Mouse (Mus musculus): ENCODE measurements around the gene Mov10. TPM values are rescaled to one million over a fixed set of nuclear protein-coding genes. Genes with fewer than 3 reads are reported as not detected.
"Not testable (repeated sequence)": the region's sequence is repeated elsewhere in the genome, so short reads cannot be mapped to it uniquely, and the experiment has no call there.

Mov10 gene
- 1 to 10 TPM; 6.2 to 6.3 TPM for total RNA-seq (2021)

DNA sequence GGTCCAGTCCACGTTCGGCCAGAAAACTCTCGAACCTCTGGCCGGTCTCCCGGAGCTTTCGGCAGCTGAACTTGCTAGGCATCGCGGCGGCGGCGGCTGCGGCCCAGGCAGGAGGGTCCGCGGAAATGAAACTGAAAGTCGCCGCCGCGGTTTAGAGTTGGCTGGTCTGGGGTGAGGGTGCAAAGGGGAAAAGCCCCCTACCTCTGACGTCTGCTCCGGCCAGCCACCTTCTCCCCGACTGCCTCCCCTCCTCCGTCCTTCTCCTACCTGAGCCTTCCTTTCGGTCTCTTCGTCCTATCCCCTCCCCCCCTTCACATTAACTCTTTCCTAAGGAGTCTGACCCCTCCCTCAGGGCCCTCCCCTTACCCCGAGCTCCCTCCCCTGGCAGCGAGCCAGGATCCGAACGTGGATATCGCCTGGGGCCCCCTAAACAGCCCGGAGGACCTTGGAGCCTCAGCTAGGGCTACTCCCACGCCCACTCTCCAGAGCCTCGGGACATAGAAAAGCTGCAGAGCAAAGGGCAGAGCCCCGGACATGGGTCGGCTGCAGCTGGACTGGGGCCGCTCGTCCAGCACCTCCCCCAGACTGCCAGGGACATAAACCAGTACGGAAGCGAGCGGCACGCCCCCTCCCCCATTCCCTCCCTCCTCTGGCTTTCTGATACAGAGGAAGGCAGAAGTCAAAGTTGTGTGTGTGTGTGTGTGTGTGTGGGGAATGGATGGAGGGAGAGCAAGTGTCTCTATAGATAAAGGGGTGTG is at the start of gene Mov10:
TSS of gene Mov10 (minus strand) at position 573 of the 758 bp plus-strand sequence.
- DNase-seq (ENCODE audit: low spot score): peak; percentile 49
- intact Hi-C loops (cut with DNase I): loop anchor here (2.0 kb wide), 2 partner anchors 29 to 47 kb away; partner anchors contain the start of genes Capza1, Rhoc and St7l

DNA sequence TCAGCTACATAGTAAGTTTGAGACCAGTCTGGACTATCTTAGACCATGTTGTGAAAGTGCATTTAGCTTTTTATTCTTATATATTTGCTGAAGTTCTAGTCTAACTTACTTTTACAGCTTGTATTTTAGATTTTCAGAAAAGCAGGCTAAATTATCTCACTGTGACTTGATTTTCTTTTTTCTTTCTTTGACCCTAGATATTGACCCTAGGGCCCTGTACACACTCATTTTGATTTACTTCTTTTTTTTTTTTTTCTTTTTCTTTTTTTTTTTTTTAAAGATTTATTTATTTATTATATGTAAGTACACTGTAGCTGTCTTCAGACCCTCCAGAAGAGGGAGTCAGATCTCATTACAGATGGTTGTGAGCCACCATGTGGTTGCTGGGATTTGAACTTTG is 48.3 kb upstream of the Mov10 start:
- intact Hi-C loops (cut with DNase I): loop anchor here (5.0 kb wide), 1 partner anchor 191 kb away; no protein-coding TSS in a partner anchor
- DNase-seq (ENCODE audit: low spot score): not testable (repeated sequence)

DNA sequence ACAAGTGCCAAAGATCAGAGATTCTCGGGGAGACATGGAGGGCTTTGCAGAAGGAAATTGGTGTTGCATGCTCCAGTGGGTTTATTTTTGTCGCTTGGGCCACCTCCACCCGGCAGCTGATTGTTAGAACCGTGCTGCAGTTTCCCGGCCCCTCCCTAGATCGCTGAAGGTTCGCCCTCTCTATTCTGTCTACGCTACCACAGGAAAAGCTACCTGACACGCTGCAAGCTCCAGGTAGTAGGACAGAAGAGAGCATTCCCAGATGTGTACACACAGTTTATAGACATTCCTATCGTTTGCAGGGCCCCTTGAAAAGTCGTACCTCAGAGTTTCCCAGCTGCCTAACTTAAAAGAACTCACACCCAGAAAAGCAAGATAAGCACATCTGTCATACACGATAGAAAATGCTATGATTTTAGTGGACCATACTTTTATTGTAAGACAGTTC is 47.0 kb upstream of the Mov10 start:
- intact Hi-C loops (cut with DNase I): loop anchor here (2.0 to 5.0 kb wide), 3 partner anchors 47 to 192 kb away; partner anchors contain the start of genes Mov10 and Rhoc
- DNase-seq (ENCODE audit: low spot score): no peak

DNA sequence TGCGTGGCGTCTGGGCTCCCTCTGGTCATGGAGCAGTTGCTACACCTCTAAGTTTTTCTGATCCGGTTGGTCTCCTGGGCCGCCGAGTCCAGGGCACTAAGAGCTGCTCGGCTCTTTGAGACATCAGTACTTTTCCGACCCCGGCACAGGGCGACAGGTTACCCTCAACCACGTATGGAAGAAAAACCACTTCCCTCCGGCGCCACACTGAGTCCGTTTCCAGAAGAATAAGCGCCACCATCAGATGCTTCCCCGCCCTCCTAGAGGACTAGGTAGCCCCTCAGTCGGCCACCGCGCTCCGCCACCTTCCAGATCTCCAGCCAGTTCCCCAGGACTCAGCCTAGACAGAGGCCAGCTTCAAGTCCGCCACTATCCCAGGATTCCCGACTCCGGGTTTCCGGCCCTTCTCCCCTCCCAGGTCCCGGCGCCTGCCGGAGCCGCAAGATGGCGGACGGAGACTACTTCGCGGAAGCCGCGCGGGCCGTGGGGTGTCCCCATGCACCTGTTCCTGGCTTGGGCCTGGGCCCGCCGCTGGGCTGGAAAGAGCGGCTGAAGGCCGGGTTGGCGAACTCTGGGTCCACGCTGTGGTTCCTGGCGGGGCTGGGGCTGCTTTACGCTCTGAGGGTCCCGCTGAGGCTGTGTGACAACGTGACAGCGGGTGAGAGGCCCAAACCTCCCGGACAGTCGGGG is 46.4 kb upstream of the Mov10 start:
- intact Hi-C loops (cut with DNase I): loop anchor here (2.0 to 5.0 kb wide), 3 partner anchors 46 to 193 kb away; partner anchors contain the start of genes Mov10 and Rhoc
- peak; percentile 78 for DNase-seq (ENCODE audit: low spot score)

DNA sequence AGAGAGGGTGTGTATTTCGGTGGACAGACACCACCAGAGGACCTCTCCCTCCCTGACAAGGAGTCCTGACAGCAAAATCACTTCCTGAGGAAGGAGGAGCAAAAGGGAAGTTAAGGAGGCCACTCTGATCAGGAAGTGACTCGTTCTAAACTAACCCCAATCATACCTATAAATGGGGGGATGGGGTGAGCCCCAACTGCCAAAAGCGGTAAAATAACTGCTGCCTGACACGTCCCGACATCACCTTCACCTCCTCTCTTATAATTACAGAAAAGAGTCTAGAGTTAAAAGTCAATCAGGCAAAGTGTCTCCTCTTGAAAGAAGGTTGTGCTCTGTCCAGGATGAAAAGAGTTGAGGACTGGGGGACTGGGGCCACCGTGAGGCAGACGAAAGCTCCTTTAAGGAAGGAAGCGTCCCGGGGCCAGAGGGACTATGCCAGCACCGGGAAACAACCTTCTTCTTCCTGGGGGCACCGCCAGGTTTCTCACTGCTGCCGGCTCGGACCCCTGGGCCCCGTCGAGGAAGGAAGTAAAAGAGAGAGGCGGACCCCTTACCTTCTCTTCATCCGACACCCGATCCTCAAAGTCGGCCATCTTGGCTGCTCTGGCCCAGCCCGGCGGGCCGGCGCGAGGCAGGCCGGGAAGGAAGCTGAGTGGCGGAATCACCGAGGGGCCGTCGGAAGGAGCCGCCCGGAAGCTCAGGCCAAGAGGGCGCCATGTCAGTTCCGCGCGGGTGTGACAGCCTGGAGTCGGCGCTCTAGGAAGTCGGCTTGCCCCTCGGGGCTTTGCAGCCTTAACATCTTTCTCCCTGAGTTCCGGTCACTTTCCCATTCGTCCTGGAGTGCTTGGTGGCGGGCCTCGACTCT is 45.7 kb upstream of the Mov10 start, which contains the start of the genes St7l and Capza1:
TSS of gene St7l (plus strand) at position 220 of the 865 bp plus-strand sequence.
TSS of gene Capza1 (minus strand) at position 720 of the 865 bp plus-strand sequence.
- intact Hi-C loops (cut with DNase I): loop anchor here (2.0 kb wide), 2 partner anchors 45 to 75 kb away; partner anchors contain the start of genes Mov10 and Rhoc
- peak; percentile 83 for DNase-seq (ENCODE audit: low spot score)

DNA sequence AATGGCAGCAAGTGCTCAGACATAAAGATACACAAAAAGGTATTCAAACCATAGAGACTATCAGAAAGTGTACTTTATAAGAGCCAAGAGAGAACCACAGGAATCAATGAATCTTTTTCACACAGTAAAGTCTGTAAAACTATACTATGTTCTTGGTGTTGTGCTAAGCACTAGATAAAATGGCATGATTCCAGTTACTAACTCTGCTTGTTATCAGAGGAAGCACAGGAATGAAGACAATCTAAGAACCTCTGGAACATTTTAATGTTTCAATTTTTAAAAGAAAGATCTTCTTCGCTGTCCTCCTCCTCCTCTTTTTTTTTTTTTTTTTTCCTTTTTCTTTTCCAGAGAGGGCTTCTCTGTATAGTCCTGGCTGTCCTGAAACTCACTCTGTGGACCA is 40.2 kb upstream of the Mov10 start:
- intact Hi-C loops (cut with DNase I): no loop called here
- no peak for DNase-seq (ENCODE audit: low spot score)

DNA sequence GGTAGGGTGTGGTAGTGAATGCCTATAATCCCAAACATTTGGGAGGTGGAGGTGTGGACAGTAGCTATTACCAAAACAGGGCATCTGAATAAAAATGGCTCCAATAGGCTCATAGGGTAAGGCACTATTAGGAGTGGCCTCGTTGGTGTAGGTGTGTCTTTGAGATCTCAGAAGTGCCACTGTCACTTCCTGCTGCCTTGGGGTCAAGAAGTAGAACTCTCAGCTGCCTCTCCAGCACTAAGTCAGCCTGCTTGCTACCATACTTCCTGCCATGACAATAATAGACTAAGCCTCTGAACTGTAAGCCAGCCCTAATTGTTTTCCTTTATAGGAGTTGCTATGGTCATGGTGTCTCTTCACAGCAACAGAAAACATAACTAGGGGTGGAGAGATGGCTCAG is 37.7 kb upstream of the Mov10 start:
- intact Hi-C loops (cut with DNase I): no loop called here
- no peak for DNase-seq (ENCODE audit: low spot score)

DNA sequence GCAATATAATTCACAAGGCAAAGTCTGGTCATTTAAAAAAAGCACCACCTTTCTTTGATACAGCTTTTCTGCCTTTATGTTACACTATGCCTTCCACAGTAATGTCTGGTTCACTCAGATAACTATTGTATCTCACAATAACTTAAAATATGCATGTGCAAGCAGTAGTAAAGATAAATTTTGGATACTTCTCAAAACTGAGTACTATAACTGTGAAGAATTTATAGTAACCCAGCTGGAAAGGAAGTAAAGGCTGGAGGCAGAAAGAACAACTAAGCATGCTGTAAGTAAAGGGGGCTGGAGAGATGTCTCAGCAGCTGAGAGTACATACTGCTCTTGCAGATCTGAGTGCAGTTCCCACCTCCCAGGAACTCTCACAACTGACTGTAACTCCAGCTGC is 36.5 kb upstream of the Mov10 start:
- intact Hi-C loops (cut with DNase I): no loop called here
- no peak for DNase-seq (ENCODE audit: low spot score)

DNA sequence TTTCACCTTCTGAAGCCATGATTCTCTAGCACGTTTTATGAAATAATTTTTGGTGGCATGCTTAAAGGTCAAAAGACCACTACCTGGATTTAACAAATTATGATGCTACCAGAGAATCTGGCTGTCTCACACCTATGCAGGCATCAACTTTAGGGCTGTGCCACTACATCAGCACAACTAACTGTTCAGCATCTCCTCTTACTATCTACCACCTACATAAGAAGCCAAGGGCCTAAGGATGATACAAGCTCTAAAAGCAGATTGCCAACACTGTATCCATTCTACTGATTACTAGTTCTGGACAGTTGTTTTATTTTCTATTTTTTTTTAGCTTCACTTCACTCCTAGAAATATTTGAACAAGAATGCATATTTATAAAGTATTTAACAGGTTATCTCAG is 36.1 kb upstream of the Mov10 start:
- intact Hi-C loops (cut with DNase I): no loop called here
- DNase-seq (ENCODE audit: low spot score): no peak

DNA sequence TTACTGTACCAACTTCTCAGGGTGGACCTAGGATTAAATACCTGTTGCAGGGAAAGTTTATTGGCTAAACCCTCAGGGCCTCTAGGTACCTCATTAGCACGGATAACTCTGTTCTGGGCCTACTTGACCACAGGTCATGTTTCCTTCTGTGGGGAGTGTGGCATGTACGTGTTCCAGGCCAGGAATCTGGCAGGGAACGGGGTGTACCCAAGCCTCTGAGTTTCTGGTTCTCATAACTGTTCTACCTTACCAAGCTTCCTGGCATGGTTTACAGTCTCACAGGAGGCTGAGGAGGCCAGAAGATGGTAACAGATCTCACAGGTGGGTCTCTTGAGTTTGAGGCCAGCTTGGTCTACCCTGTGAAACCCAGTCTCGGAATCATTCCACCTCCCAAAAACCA is 28.2 kb upstream of the Mov10 start:
- no peak for DNase-seq (ENCODE audit: low spot score)
- intact Hi-C loops (cut with DNase I): no loop called here

DNA sequence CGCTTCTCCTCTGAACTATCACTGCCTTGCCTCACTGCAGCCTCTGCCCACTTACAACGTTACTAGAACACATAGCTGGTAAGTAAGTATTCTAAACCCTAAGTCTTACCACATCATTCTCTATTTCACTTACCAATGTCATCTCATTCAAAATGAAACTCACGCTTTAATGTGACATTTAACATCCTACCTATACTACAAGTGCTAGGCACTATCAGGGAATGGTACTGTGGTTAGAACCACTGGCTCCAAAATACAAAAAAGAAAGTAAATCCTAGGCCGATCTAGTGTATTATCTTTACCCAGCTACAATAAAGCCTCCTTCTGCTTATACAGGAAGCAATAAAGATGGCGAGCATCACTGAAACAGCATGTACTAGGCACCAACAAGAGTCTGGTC is 22.7 kb upstream of the Mov10 start:
- intact Hi-C loops (cut with DNase I): no loop called here
- no peak for DNase-seq (ENCODE audit: low spot score)

DNA sequence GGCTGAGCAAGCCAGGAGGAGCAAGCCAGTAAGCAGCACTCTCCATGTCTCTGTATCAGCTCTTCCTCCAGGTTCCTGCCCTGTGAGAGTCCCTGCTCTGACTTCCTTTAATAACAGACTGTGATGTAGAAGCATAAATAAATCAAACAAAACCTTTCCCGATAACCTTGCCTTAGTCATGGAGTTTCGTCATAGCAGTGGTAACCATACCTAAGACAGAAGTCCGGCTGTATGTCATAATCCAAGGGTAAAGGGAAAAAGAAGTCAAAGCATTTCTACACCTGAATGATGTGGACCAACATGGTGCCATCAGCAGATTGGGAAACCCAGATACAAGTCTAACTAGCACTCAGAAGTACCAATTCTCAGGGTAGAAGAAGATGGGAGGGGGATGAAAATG is 17.4 kb upstream of the Mov10 start:
- no peak for DNase-seq (ENCODE audit: low spot score)
- intact Hi-C loops (cut with DNase I): no loop called here

DNA sequence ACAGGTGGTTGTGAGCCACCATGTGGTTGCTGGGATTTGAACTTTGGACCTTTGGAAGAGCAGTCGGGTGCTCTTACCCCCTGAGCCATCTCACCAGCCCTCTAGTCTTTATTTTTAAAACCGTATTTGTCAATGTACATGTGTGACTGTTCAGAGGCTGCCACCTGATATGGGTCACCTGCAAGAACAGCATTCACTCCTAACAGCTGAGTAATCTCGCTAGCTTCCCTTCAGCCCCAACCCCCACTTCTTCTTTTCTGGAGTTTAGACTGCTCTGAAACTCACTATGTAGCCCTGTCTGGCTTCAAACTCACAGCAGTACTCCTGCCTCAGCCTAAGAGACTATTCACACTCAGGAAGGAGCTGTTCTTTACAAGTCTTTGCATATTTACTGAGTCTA is 4.0 kb upstream of the Mov10 start:
- DNase-seq (ENCODE audit: low spot score): no peak
- intact Hi-C loops (cut with DNase I): no loop called here

DNA sequence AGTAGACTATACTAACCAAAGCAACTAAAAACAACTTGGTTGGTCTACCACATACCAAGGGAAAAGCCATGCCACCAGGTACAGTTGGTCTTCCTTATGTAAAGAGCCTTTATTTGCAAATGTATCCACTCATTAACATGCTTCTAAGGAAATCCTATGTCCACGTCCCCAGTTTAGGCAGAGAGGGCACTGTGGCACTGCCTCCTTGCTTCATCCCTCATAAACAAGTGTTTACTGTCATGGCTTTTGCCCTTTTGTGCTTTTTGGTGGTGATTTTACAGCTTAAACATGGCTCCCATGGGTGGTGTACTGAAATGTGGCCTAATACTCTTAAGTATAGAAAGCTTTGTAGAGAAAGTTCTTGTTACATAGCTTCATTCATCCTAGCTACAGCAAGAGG is 2.1 kb upstream of the Mov10 start:
- intact Hi-C loops (cut with DNase I): no loop called here
- DNase-seq (ENCODE audit: low spot score): no peak

DNA sequence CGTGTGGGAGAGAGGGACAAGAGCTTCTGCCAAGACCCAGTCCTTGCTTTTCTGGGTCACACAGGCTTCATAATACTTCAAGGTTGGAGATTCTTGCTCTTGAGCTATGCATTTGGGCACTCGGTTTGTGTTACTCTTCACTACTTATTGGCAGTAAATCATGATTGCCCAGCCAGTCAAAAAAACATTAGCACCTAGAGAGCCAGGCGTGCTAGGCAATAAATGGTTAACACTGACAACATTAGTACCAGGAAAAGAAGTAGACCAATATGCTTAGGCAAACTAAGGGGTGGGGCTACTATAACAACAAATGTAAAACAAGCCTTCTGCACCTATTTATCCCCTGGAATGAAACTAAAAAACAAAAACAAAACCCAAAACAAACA is 379 bp upstream of the Mov10 start:
- no peak for DNase-seq (ENCODE audit: low spot score)
- intact Hi-C loops (cut with DNase I): loop anchor here (2.0 kb wide), 2 partner anchors 30 to 46 kb away; partner anchors contain the start of genes Capza1, Rhoc and St7l

DNA sequence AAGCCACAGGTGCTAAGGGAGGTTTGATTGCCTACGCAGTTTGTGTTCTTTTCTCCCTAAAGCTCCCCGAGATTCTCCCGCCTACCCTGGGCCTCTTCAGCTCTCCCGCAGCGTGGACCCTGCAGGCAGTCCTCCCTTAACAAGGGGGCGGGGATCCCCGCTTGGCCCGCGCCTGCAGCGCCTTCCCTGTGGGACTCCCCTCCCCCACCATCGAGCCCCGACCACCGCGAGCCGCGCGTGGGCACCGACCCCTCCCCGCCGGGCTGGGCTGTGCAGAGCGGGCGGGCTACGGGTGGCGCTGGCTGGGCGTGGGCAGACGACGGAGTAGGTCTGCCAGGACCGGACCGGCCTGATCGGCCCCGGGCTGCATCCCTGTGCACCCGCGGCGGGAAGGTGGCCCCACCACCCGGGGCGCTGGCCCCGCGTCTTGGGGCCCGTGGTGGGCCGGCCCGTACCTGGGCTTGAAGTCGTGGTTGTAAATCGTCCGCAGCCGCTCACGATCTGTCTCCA is 827 bp downstream of the Mov10 start:
- intact Hi-C loops (cut with DNase I): no loop called here

DNA sequence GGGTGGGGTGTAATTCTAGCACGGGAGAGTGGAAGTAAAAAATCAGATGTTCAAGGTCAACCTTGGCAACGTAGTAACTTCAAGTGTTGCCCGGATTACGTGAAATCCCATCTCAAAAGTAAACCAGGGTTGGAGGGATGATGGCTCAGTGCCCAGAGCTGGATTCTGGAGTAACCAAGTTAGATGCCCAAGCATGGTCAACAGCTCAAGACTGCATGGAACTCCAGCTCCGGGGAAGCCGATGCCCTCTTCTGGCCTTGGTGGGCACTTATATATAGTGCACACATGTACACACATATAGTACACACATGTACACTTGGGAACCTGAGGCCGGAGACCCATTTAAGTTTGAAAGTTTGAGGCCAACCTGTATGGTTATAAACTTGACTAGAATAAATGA is 2.2 kb downstream of the Mov10 start:
- DNase-seq (ENCODE audit: low spot score): no peak
- intact Hi-C loops (cut with DNase I): no loop called here

More for the DNA sequence above, 827 bp downstream of the Mov10 start:
- no peak for DNase-seq (ENCODE audit: low spot score)

DNA sequence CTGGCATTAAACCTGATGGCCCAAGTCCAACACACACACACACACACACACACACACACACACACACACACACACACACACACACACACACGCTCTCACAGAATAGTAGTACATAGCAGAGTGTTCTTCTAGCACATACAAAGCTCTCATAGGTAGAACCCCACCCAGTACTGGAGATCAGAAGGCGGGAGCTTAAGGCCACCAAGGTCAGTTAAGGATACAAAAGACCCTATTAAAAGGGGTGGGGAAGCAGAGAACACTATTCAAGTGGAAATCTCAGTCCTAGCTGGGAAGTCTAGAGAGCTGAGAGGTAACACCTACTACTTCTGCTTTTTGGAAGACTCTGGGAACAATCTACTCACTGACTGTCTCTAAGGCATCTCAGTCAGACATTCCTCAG is 3.0 kb downstream of the Mov10 start:
- intact Hi-C loops (cut with DNase I): no loop called here
- DNase-seq (ENCODE audit: low spot score): no peak

DNA sequence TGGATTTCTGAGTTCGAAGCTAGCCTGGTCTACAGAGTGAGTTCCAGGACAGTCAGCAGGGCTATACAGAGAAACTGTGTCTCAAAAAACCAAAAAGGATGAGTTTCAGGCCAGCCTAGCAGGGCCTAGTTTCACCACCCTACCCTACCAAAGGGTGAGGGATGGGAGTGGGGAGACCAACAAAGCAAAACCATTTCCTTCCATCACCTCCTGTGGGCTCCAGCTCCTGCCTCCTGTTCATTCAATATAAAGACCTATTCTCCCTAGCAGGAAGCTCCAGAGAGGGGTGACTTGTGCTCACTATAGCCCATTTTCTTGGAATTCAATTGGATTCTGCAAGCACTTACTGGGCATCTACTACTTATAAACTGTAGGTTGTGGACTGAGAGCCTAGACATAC is 3.6 kb downstream of the Mov10 start:
- intact Hi-C loops (cut with DNase I): no loop called here
- no peak for DNase-seq (ENCODE audit: low spot score)

DNA sequence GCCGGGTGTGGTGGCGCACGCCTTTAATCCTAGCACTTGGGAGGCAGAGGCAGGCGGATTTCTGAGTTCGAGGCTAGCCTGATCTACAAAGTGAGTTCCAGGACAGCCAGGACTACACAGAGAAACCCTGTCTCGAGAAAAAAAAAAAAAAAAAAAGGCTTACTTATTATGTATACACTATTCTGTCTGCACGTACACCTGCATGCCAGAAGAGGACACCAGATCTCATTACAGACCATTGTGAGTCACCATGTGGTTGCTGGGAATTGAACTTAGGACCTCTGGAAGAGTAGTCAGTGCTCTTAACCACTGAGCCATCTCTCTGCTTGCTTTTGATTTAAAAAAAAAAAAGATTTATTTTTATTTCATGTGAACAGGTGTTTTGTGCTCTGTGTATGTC is 5.1 kb downstream of the Mov10 start:
- intact Hi-C loops (cut with DNase I); DNase-seq (ENCODE audit: low spot score): not testable (repeated sequence)

All from heart, postnatal 25 days (tissue).